Mouse (Mus musculus): Measurements from ENCODE around the gene Armh2. TPM values are rescaled to one million over a fixed set of nuclear protein-coding genes. Genes with fewer than 3 reads are reported as not detected.
"Not testable (repeated sequence)": the region's sequence is repeated elsewhere in the genome, so short reads cannot be mapped to it uniquely, and the experiment has no call there.

Armh2 gene
- polyA plus RNA-seq, 1 experiment from 2014 or later: not detected

- not testable (repeated sequence) for H3K4me2 ChIP-seq (replicated peaks; ENCODE audit: low read depth, low read length); H3K27me3 ChIP-seq (ENCODE audit: insufficient read depth, low read length); H3K4me1 ChIP-seq (ENCODE audit: insufficient read depth, low read length); H3K9ac ChIP-seq (replicated peaks; ENCODE audit: low read length); H3K27ac ChIP-seq (ENCODE audit: low read length); H3K9me3 ChIP-seq (ENCODE audit: low read length); H3K36me3 ChIP-seq (ENCODE audit: insufficient read depth, low read length); ATAC-seq (ENCODE audit: low FRiP score, low TSS enrichment); H3K4me3 ChIP-seq (ENCODE audit: low read length)
- WGBS: 92% methylated on average over 9 of the region's 10 CpGs
These were observed 30.4 kb downstream of the Armh2 start for GRCm38 (mm10) chr13:24771482-24771881.

DNA sequence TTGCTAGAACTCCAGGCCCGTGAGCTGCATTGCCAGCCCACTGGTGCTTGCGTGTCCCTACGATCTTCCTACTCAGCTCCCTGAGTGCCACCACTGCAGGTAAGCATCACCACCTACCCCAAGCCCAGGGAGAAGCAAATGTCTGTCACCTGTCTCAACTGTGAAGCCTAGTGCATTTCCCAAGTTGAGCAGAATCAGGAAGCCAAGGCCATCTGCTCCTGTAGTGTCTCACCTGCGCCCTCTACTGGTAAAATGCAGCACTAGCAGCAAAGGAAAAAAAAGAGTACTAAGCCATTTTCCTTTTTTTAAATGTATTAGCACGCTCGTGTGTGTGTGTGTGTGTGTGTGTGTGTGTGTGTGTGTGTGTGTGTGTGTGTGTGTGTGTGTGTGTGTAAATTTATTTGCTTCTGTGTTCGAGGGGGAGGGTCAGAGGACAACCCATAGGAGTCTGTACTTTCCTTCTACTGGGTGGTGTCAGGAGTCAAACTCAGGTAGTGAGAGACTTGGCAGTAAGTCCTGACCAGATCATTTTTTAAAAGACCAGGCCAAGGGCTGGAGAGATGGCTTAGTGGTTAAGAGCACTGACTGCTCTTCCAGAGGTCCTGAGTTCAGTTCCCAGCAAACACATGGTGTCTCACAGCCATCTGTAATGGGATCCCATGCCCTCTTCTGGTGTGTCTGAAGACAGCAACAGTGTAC, 35.3 kb downstream of the Armh2 start:
- Histone ChIP-seq H3K4me3 (ENCODE audit: low read length) (no peak overlapping the region), H3K36me3 (ENCODE audit: insufficient read depth, low read length) (no peaks in the 10 kb centered on the region), H3K9me3 (ENCODE audit: low read length) (no peaks in the 10 kb centered on the region), H3K27ac (ENCODE audit: low read length) (no peak overlapping the region), H3K27me3 (ENCODE audit: insufficient read depth, low read length) (no peaks in the 10 kb centered on the region), H3K4me1 (ENCODE audit: insufficient read depth, low read length) (no peaks in the 10 kb centered on the region), H3K4me2 (replicated peaks; ENCODE audit: low read depth, low read length) (no peak overlapping the region), H3K9ac (replicated peaks; ENCODE audit: low read length) (no peak overlapping the region)
- 46% methylated on average over 7 of the region's 7 CpGs for WGBS
- ATAC-seq (ENCODE audit: low FRiP score, low TSS enrichment): 0 out of 2 replicates have a peak, but pooled peaks have one; percentile 35

GRCm38 (mm10) chr13:24778026-24778425, 37.0 kb downstream of the Armh2 start:
- ATAC-seq (ENCODE audit: low FRiP score, low TSS enrichment): no peak
- H3K4me2 ChIP-seq (replicated peaks; ENCODE audit: low read depth, low read length): no peak overlapping the region
- H3K36me3 ChIP-seq (ENCODE audit: insufficient read depth, low read length): no peaks in the 10 kb centered on the region
- no peaks in the 10 kb centered on the region for H3K9me3 ChIP-seq (ENCODE audit: low read length)
- H3K27me3 ChIP-seq (ENCODE audit: insufficient read depth, low read length): no peaks in the 10 kb centered on the region
- no peak overlapping the region for H3K4me3 ChIP-seq (ENCODE audit: low read length)
- no peak overlapping the region for H3K27ac ChIP-seq (ENCODE audit: low read length)
- 82% methylated on average over 2 of the region's 2 CpGs for WGBS
- H3K4me1 ChIP-seq (ENCODE audit: insufficient read depth, low read length): no peaks in the 10 kb centered on the region
- no peak overlapping the region for H3K9ac ChIP-seq (replicated peaks; ENCODE audit: low read length)

DNA sequence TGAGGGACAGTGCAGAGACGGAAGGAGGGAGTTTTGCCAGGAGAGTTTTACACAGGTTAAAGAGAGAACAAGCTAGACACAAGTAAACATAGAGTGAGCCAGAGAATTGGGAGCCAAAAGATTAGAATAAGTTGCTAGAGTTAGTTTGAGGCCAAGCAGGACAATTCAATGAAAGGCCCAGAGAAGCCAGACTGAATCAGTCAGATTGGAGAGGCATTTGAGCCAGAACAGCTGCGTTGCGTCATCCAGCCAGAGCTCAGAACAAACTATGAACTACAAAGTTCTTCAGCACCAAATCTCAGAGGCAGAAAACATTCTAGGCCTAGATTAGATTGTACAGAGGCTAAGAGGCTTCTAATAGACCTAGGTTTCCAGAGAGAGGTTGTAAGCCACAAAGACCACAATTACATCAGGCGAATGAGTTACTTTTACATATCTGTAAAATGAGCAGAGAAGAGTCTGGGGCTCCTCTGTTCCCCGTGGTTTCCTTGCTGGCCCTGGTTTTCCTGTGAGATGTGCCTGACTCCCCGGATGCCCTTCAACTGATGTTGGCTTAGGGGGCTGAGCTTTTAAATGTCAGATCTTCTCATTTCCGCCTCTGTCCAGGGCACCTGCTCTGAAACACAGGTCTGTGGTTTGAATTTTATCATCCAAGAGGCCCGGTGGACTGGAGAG, 37.8 kb downstream of the Armh2 start:
- no peak for ATAC-seq (ENCODE audit: low FRiP score, low TSS enrichment)
- Histone ChIP-seq H3K9ac (replicated peaks; ENCODE audit: low read length) (no peak overlapping the region), H3K27me3 (ENCODE audit: insufficient read depth, low read length) (no peaks in the 10 kb centered on the region), H3K4me2 (replicated peaks; ENCODE audit: low read depth, low read length) (no peak overlapping the region), H3K4me1 (ENCODE audit: insufficient read depth, low read length) (no peaks in the 10 kb centered on the region), H3K4me3 (ENCODE audit: low read length) (no peak overlapping the region), H3K36me3 (ENCODE audit: insufficient read depth, low read length) (no peaks in the 10 kb centered on the region), H3K9me3 (ENCODE audit: low read length) (no peaks in the 10 kb centered on the region), H3K27ac (ENCODE audit: low read length) (no peak overlapping the region)
- WGBS: 82% methylated on average over 8 of the region's 8 CpGs

- WGBS: 48% methylated on average over 5 of the region's 5 CpGs
- ATAC-seq (ENCODE audit: low FRiP score, low TSS enrichment): no peak
These were observed 40.9 kb downstream of the Armh2 start for GRCm38 (mm10) chr13:24781916-24782315.

DNA sequence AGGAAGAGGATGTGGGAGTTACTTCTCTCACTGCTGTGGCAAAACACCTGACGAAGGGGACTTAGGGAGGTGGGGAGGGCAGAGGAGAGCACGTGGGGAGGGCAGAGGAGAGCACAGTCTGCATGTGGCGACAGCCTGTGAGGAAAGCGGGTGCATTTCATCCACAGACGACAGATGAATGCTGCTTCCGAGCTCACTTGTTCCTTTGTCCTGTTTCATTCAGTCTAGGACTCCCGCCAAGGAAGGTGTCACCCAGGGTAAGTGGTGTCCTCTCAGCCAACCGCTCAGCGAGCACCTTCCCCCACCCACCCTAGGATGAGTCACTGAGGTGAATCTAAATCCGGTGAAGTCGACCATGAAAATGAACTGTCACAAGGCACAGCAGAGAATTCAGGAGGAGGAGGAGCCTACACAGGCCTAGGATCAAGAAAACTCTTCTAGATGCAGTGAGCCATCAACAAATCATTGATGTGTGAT, 45.0 kb downstream of the Armh2 start:
- 41% methylated on average over 11 of the region's 11 CpGs for WGBS
- peak; percentile 93 for ATAC-seq (ENCODE audit: low FRiP score, low TSS enrichment)
- peaks cover 10% of the 10 kb centered on the region for H3K4me1 ChIP-seq (ENCODE audit: insufficient read depth, low read length)
- H3K36me3 ChIP-seq (ENCODE audit: insufficient read depth, low read length): no peaks in the 10 kb centered on the region
- 0 out of 2 replicates have a peak overlapping the region, but pooled peaks have one; percentile 10 for H3K4me3 ChIP-seq (ENCODE audit: low read length)
- H3K4me2 ChIP-seq (replicated peaks; ENCODE audit: low read depth, low read length): peak overlapping the region; percentile 21
- H3K27ac ChIP-seq (ENCODE audit: low read length): peak overlapping the region; percentile 61
- H3K9me3 ChIP-seq (ENCODE audit: low read length): no peaks in the 10 kb centered on the region
- H3K27me3 ChIP-seq (ENCODE audit: insufficient read depth, low read length): no peaks in the 10 kb centered on the region
- H3K9ac ChIP-seq (replicated peaks; ENCODE audit: low read length): no peak overlapping the region

More at GRCm38 (mm10) chr13:24781916-24782315, 40.9 kb downstream of the Armh2 start:
- Histone ChIP-seq H3K4me2 (replicated peaks; ENCODE audit: low read depth, low read length) (no peak overlapping the region), H3K27me3 (ENCODE audit: insufficient read depth, low read length) (no peaks in the 10 kb centered on the region), H3K9ac (replicated peaks; ENCODE audit: low read length) (no peak overlapping the region), H3K36me3 (ENCODE audit: insufficient read depth, low read length) (no peaks in the 10 kb centered on the region), H3K4me1 (ENCODE audit: insufficient read depth, low read length) (peaks cover 10% of the 10 kb centered on the region), H3K4me3 (ENCODE audit: low read length) (no peak overlapping the region), H3K9me3 (ENCODE audit: low read length) (no peaks in the 10 kb centered on the region), H3K27ac (ENCODE audit: low read length) (no peak overlapping the region)

GRCm38 (mm10) chr13:24787477-24787876, 46.4 kb downstream of the Armh2 start:
- no peak for ATAC-seq (ENCODE audit: low FRiP score, low TSS enrichment)
- WGBS: 92% methylated on average over 5 of the region's 5 CpGs
- no peak overlapping the region for H3K9ac ChIP-seq (replicated peaks; ENCODE audit: low read length)
- no peak overlapping the region for H3K27ac ChIP-seq (ENCODE audit: low read length)
- peaks cover 10% of the 10 kb centered on the region for H3K4me1 ChIP-seq (ENCODE audit: insufficient read depth, low read length)
- H3K4me2 ChIP-seq (replicated peaks; ENCODE audit: low read depth, low read length): no peak overlapping the region
- H3K4me3 ChIP-seq (ENCODE audit: low read length): no peak overlapping the region
- no peaks in the 10 kb centered on the region for H3K9me3 ChIP-seq (ENCODE audit: low read length)
- no peaks in the 10 kb centered on the region for H3K27me3 ChIP-seq (ENCODE audit: insufficient read depth, low read length)
- no peaks in the 10 kb centered on the region for H3K36me3 ChIP-seq (ENCODE audit: insufficient read depth, low read length)

DNA sequence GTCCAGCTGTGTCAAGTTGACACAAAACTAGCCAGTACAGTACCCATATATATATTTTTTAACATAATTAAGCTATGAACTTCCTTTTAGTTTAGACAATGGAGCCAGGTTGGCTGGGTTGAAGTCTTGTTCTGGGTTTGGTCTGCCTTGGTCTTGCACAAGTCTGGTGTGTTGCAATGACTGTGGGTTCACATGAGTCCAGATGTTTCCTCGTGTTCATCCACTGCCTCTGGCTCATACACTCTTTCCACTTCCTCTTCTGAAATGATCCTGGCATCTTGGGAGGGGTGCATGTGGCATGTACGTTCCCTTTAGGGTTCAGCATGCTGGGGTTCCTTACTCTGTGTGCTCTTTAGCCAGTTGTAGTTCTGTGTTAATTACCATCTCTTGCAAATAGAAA, 50.3 kb downstream of the Armh2 start:
- WGBS: 75% methylated on average over 2 of the region's 2 CpGs
- Histone ChIP-seq H3K4me3 (ENCODE audit: low read length) (no peak overlapping the region), H3K4me2 (replicated peaks; ENCODE audit: low read depth, low read length) (no peak overlapping the region), H3K4me1 (ENCODE audit: insufficient read depth, low read length) (peaks cover 3% of the 10 kb centered on the region), H3K27me3 (ENCODE audit: insufficient read depth, low read length) (no peaks in the 10 kb centered on the region), H3K9ac (replicated peaks; ENCODE audit: low read length) (no peak overlapping the region), H3K9me3 (ENCODE audit: low read length) (no peaks in the 10 kb centered on the region), H3K27ac (ENCODE audit: low read length) (no peak overlapping the region), H3K36me3 (ENCODE audit: insufficient read depth, low read length) (no peaks in the 10 kb centered on the region)
- no peak for ATAC-seq (ENCODE audit: low FRiP score, low TSS enrichment)

DNA sequence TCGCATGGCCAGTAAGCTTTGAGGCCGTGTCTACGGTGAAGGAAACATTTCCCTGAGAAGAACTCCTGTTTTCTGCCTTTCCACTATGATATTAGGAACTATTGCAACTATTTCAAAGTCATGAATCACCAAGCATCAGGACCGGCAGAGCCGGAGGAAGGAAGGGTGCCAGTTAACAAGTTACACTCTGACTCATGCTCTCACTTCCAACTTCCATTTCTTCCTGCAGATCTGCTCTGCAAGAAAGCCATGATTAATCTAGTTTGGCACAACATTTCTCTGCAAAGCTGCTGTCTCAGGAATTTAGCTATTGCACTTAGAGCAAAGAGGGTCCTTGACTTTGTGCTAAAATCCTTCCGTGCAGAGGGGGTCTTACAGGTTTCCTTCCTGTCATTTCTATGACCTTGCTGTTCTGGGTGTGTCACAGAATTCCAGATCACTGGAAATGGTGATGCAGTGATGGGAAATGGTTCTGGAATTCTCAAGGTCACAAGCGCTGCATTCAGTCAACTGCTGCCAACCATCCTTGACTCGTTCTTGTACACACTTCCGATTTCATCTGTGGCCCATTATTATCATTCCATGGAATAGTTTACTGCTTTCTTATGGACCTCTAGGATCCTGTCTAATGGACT, 51.5 kb downstream of the Armh2 start:
- Histone ChIP-seq H3K9ac (replicated peaks; ENCODE audit: low read length) (no peak overlapping the region), H3K4me2 (replicated peaks; ENCODE audit: low read depth, low read length) (no peak overlapping the region), H3K27ac (ENCODE audit: low read length) (no peak overlapping the region), H3K4me3 (ENCODE audit: low read length) (no peak overlapping the region), H3K27me3 (ENCODE audit: insufficient read depth, low read length) (no peaks in the 10 kb centered on the region), H3K9me3 (ENCODE audit: low read length) (no peaks in the 10 kb centered on the region), H3K4me1 (ENCODE audit: insufficient read depth, low read length) (no peaks in the 10 kb centered on the region), H3K36me3 (ENCODE audit: insufficient read depth, low read length) (no peaks in the 10 kb centered on the region)
- no peak for ATAC-seq (ENCODE audit: low FRiP score, low TSS enrichment)
- WGBS: 76% methylated on average over 9 of the region's 9 CpGs
